Mouse (Mus musculus) CH12.LX (cell line): Measurements from ENCODE around the gene Cgref1. TPM values are rescaled to one million over a fixed set of nuclear protein-coding genes. Genes with fewer than 3 reads are reported as not detected.
A peak's percentile ranks its signal among the peaks of the same experiment; 100 is the strongest.

Source experiments
- DNase-seq: peaks from one replicate; pipeline ENCODE4 v3.0.0-alpha.2; 2013; ENCODE audit errors: extremely low read depth
- H3K27ac ChIP-seq: 2 replicates; pipeline ENCODE4 v1.5.1; 2012; ENCODE audit warnings: low read depth, mild to moderate bottlenecking, control low read depth, moderate library complexity; ENCODE audit not compliant: insufficient read depth
- H3K27me3 ChIP-seq: replicated peaks from 2 replicates; pipeline ENCODE3; 2012; ENCODE audit warnings: inconsistent platforms
- H3K36me3 ChIP-seq, 2 experiments: replicated peaks in 1 of 2; 2 replicates each; pipeline versions ENCODE3 to v1.6.1; 2012; ENCODE audit warnings: inconsistent platforms in 1 of 2, low read length in 1 of 2, mild to moderate bottlenecking in 1 of 2, mixed read lengths in 1 of 2, moderate library complexity in 1 of 2; ENCODE audit not compliant: control insufficient read depth in 1 of 2, insufficient read depth in 1 of 2
- H3K4me1 ChIP-seq, 2 experiments: 2 replicates each; pipeline ENCODE4 v1.6.1; 2012; ENCODE audit warnings: inconsistent platforms in 1 of 2, moderate library complexity in 1 of 2; ENCODE audit not compliant: insufficient read depth in 2 of 2, control insufficient read depth in 1 of 2
- H3K4me2 ChIP-seq: 2 replicates; pipeline ENCODE4 v1.6.1; 2012; ENCODE audit warnings: low read depth, mild to moderate bottlenecking, control low read depth; ENCODE audit not compliant: poor library complexity, insufficient read depth, severe bottlenecking
- H3K4me3 ChIP-seq, 3 experiments: fragments of 150-350 bp in 1 of 3; sonication (generic) in 1 of 3; replicated peaks in 1 of 3; 2 replicates each; pipeline versions ENCODE3 to v1.5.1; 2011 to 2012; ENCODE audit warnings: low read depth in 2 of 3, low read length in 2 of 3, mild to moderate bottlenecking in 2 of 3, moderate library complexity in 2 of 3, control low read depth in 1 of 3, improper control_type of control experiment in 1 of 3, inconsistent platforms in 1 of 3, mixed read lengths in 1 of 3; ENCODE audit not compliant: poor library complexity in 1 of 3
- H3K79me2 ChIP-seq: replicated peaks from 2 replicates; pipeline ENCODE4 v1.6.1; 2012; ENCODE audit warnings: mild to moderate bottlenecking, moderate library complexity; ENCODE audit not compliant: control insufficient read depth, poor library complexity, insufficient read depth, severe bottlenecking; ENCODE audit errors: extremely low read depth
- H3K9ac ChIP-seq: 2 replicates; pipeline ENCODE4 v1.6.1; 2012; ENCODE audit warnings: low read depth, mild to moderate bottlenecking, control low read depth, moderate library complexity; ENCODE audit not compliant: insufficient read depth
- H3K9me3 ChIP-seq: replicated peaks from 2 replicates; pipeline ENCODE3; 2012; ENCODE audit warnings: low read length, inconsistent platforms, mixed read lengths
- BHLHE40 ChIP-seq: IDR thresholded peaks from 2 replicates; pipeline ENCODE4 v1.6.1; 2011; ENCODE audit warnings: mild to moderate bottlenecking, low read depth, low read length, improper control_type of control experiment
- CHD1 ChIP-seq: IDR thresholded peaks from 2 replicates; pipeline ENCODE4 v1.6.1; 2012; ENCODE audit warnings: low read depth, low read length, improper control_type of control experiment, inconsistent platforms
- CHD2 ChIP-seq: IDR thresholded peaks from 2 replicates; pipeline ENCODE4 v1.6.1; 2011; ENCODE audit warnings: low read length, improper control_type of control experiment
- CTCF ChIP-seq, 2 experiments: IDR thresholded peaks in 1 of 2; conservative IDR thresholded peaks in 1 of 2; 2 replicates each; pipeline ENCODE4 v1.5.1; 2011 to 2012; ENCODE audit warnings: low read depth in 2 of 2, low read length in 2 of 2, improper control_type of control experiment in 1 of 2, inconsistent platforms in 1 of 2, mild to moderate bottlenecking in 1 of 2, moderate library complexity in 1 of 2
- E2F4 ChIP-seq: IDR thresholded peaks from 2 replicates; pipeline ENCODE4 v1.6.1; 2011; ENCODE audit warnings: low read depth, low read length, improper control_type of control experiment; ENCODE audit not compliant: insufficient replicate concordance
- EP300 ChIP-seq: IDR thresholded peaks from 2 replicates; pipeline ENCODE4 v1.6.1; 2011; ENCODE audit warnings: low read length, improper control_type of control experiment
- GABPA ChIP-seq: IDR thresholded peaks from 2 replicates; pipeline ENCODE4 v1.6.1; 2012; ENCODE audit warnings: low read depth, low read length, improper control_type of control experiment, inconsistent platforms; ENCODE audit not compliant: insufficient replicate concordance
- IRF4 ChIP-seq: IDR thresholded peaks from 2 replicates; pipeline ENCODE4 v1.6.1; 2014; ENCODE audit warnings: low read depth, mild to moderate bottlenecking, inconsistent platforms, low read length, improper control_type of control experiment
- KAT2A ChIP-seq: IDR thresholded peaks from 2 replicates; pipeline ENCODE4 v1.6.1; 2012; ENCODE audit warnings: low read length, improper control_type of control experiment, inconsistent platforms; ENCODE audit not compliant: insufficient replicate concordance
- MAFK ChIP-seq: IDR thresholded peaks from 2 replicates; pipeline ENCODE4 v1.6.1; 2011; ENCODE audit warnings: low read length, improper control_type of control experiment; ENCODE audit not compliant: insufficient replicate concordance
- MAX ChIP-seq: IDR thresholded peaks from 2 replicates; pipeline ENCODE4 v1.6.1; 2011; ENCODE audit warnings: low read length, improper control_type of control experiment
- MAZ ChIP-seq: IDR thresholded peaks from 2 replicates; pipeline ENCODE4 v1.6.1; 2012; ENCODE audit warnings: low read depth, mild to moderate bottlenecking, inconsistent platforms, low read length, improper control_type of control experiment, moderate library complexity
- MEF2A ChIP-seq: IDR thresholded peaks from 2 replicates; pipeline ENCODE4 v1.6.1; 2014; ENCODE audit warnings: low read depth, mild to moderate bottlenecking, inconsistent platforms, low read length, improper control_type of control experiment, borderline replicate concordance
- MYC ChIP-seq: IDR thresholded peaks from 2 replicates; pipeline ENCODE4 v1.6.1; 2011; ENCODE audit warnings: low read depth, mild to moderate bottlenecking, improper control_type of control experiment, low read length
- NRF1 ChIP-seq: IDR thresholded peaks from 2 replicates; pipeline ENCODE4 v1.6.1; 2014; ENCODE audit warnings: low read depth, mild to moderate bottlenecking, inconsistent platforms, low read length, improper control_type of control experiment, moderate library complexity
- PAX5 ChIP-seq: IDR thresholded peaks from 2 replicates; pipeline ENCODE4 v1.6.1; 2012; ENCODE audit warnings: low read length, inconsistent platforms, mixed read lengths
- POLR2A ChIP-seq: IDR thresholded peaks from 2 replicates; pipeline ENCODE4 v1.6.1; 2011; ENCODE audit warnings: low read depth, mild to moderate bottlenecking, improper control_type of control experiment, low read length
- POLR2AphosphoS2 ChIP-seq: IDR thresholded peaks from 2 replicates; pipeline ENCODE4 v1.6.1; 2011; ENCODE audit warnings: low read depth, low read length, improper control_type of control experiment
- RAD21 ChIP-seq: IDR thresholded peaks from 2 replicates; pipeline ENCODE4 v1.6.1; 2011; ENCODE audit warnings: low read depth, mild to moderate bottlenecking, low read length, improper control_type of control experiment, moderate library complexity
- RCOR1 ChIP-seq: conservative IDR thresholded peaks from 2 replicates; pipeline ENCODE4 v1.6.1; 2012; ENCODE audit warnings: low read depth, mild to moderate bottlenecking, inconsistent platforms, low read length, improper control_type of control experiment
- SIN3A ChIP-seq: IDR thresholded peaks from 2 replicates; pipeline ENCODE4 v1.6.1; 2012; ENCODE audit warnings: low read length, improper control_type of control experiment, inconsistent platforms
- SMC3 ChIP-seq: IDR thresholded peaks from 2 replicates; pipeline ENCODE4 v1.6.1; 2011; ENCODE audit warnings: low read depth, low read length, improper control_type of control experiment
- TBP ChIP-seq: conservative IDR thresholded peaks from 2 replicates; pipeline ENCODE4 v1.6.1; 2011; ENCODE audit warnings: low read depth, low read length, improper control_type of control experiment
- USF1 ChIP-seq: IDR thresholded peaks from 2 replicates; pipeline ENCODE4 v1.6.1; 2014; ENCODE audit warnings: low read depth, mild to moderate bottlenecking, inconsistent platforms, low read length, improper control_type of control experiment
- ZMIZ1 ChIP-seq: IDR thresholded peaks from 2 replicates; pipeline ENCODE4 v1.6.1; 2012; ENCODE audit warnings: low read depth, mild to moderate bottlenecking, inconsistent platforms, low read length, improper control_type of control experiment
- ZNF384 ChIP-seq: IDR thresholded peaks from 2 replicates; pipeline ENCODE4 v1.6.1; 2012; ENCODE audit warnings: low read depth, low read length, improper control_type of control experiment, inconsistent platforms
- dilution Hi-C: fragments of 300-500 bp; cut with MboI; formaldehyde crosslinking; loops from 2 replicates; pipeline ENCODE4 v1.14.3; 2020; ENCODE audit warnings: low sequenced_read_pairs; ENCODE audit not compliant: extremely low pct_unique_long_range_greater_than_20kb, extremely low pct_ligation_motif_present
- in situ Hi-C: fragments of 300-500 bp; cut with MboI; formaldehyde crosslinking; loops from 3 replicates; pipeline ENCODE4 v1.14.3; 2019; ENCODE audit warnings: low sequenced_read_pairs, low pct_ligation_motif_present, low pct_unique_long_range_greater_than_20kb, mixed read lengths
- polyA plus RNA-seq: library from polyadenylated mRNA; unstranded; fragments of >175 nt; gene quantifications from 2 replicates; pipeline ENCODE4 v1.2.1, GENCODE M21; 2012; ENCODE audit warnings: low read depth; ENCODE audit not compliant: insufficient read length
- total RNA-seq, 2 experiments: library from RNA; depleted of rRNA; stranded (reverse); fragments of 300-350 nt in 1 of 2; fragments of >200 nt in 1 of 2; gene quantifications; 2 replicates each; pipeline ENCODE4 v1.2.3; 2012 to 2014

Gene Cgref1
- total and polyA plus RNA-seq, 3 experiments: not detected

- in situ Hi-C loops: no loop called here
These were observed 1.0 kb downstream of the Cgref1 start for GRCm38 (mm10) chr5:30944344-30944743.

GRCm38 (mm10) chr5:30943004-30943403 lies 2.4 kb downstream of the Cgref1 start:
- TF ChIP-seq SMC3 (peak; percentile 69), SIN3A (no peak), CTCF (conservative IDR thresholded peaks at IDR 0.05 in 1 of 2, IDR thresholded peaks at IDR 0.05 in 1 of 2; ENCODE audit: low read depth in 2 of 2, low read length in 2 of 2) (peak; percentile 22 to 69; a peak in 3 of 4 replicates), KAT2A (no peak), POLR2A (no peak), ZMIZ1 (no peak), E2F4 (no peak), IRF4 (no peak), ZNF384 (no peak), CHD1 (no peak), CHD2 (no peak), POLR2AphosphoS2 (no peak), MAX (no peak), MAFK (no peak), EP300 (no peak), TBP (no peak), BHLHE40 (no peak), MAZ (no peak), NRF1 (no peak), RAD21 (peak; percentile 54), USF1 (no peak), GABPA (no peak), MYC (no peak)
- no peak overlapping the region for H3K4me3 ChIP-seq
- no peaks in the 10 kb centered on the region for H3K79me2 ChIP-seq
- no peak for DNase-seq
- H3K27ac ChIP-seq: no peak overlapping the region
- H3K27me3 ChIP-seq: peaks cover 6% of the 10 kb centered on the region
- H3K4me1 ChIP-seq: no peaks in the 10 kb centered on the region
- H3K36me3 ChIP-seq: no peaks in the 10 kb centered on the region
- H3K4me2 ChIP-seq: no peak overlapping the region
- in situ Hi-C loops (no loop called here), dilution Hi-C loops (no loop called here)
- H3K9ac ChIP-seq: no peak overlapping the region
- H3K9me3 ChIP-seq: no peaks in the 10 kb centered on the region

More at GRCm38 (mm10) chr5:30944344-30944743, 1.0 kb downstream of the Cgref1 start:
- dilution Hi-C loops: no loop called here
- Histone ChIP-seq H3K27me3 (peaks cover 11% of the 10 kb centered on the region), H3K4me2 (no peak overlapping the region), H3K4me3 (no peak overlapping the region), H3K9ac (no peak overlapping the region), H3K4me1 (peaks cover 0 to 8% of the 10 kb centered on the region in 2 experiments; a peak in 2 of 4 replicates), H3K36me3 (no peaks in the 10 kb centered on the region), H3K9me3 (no peaks in the 10 kb centered on the region), H3K79me2 (no peaks in the 10 kb centered on the region), H3K27ac (no peak overlapping the region)
- no peak for DNase-seq
- TF ChIP-seq BHLHE40: no peak
- no peak for TF ChIP-seq IRF4
- no peak for TF ChIP-seq MYC
- no peak for TF ChIP-seq MAZ
- TF ChIP-seq MEF2A: no peak
- no peak for TF ChIP-seq EP300
- no peak for TF ChIP-seq POLR2A
- no peak for TF ChIP-seq PAX5
- no peak for TF ChIP-seq RCOR1
- TF ChIP-seq ZMIZ1: no peak
